Mouse (Mus musculus) cerebellum, adult 2 months (tissue): ENCODE data around the gene Npas1. TPM values are rescaled to one million over a fixed set of nuclear protein-coding genes. Genes with fewer than 3 reads are reported as not detected.

Source experiments
- DNase-seq, 2 experiments: peaks; one replicate each; pipeline ENCODE4 v3.0.0; 2021
- H3K27ac ChIP-seq: fragments of 200-500 bp; 2 replicates; pipeline ENCODE4 v1.5.1; 2012; ENCODE audit warnings: low read length, control low read depth, inconsistent platforms; ENCODE audit not compliant: insufficient read depth
- H3K27me3 ChIP-seq: fragments of 200-500 bp; 2 replicates; pipeline ENCODE4 v1.6.1; 2012; ENCODE audit warnings: inconsistent platforms, mild to moderate bottlenecking, low read length, moderate library complexity; ENCODE audit not compliant: control insufficient read depth, insufficient read depth
- H3K4me1 ChIP-seq: fragments of 200-500 bp; 2 replicates; pipeline ENCODE4 v1.6.1; 2011; ENCODE audit warnings: low read length; ENCODE audit not compliant: control insufficient read depth, insufficient read depth
- H3K4me3 ChIP-seq: fragments of 200-500 bp; replicated peaks from 2 replicates; pipeline ENCODE3; 2011; ENCODE audit warnings: mild to moderate bottlenecking, low read depth, low read length, control low read depth; ENCODE audit not compliant: insufficient read depth
- CTCF ChIP-seq: fragments of 200-500 bp; IDR thresholded peaks from 2 replicates; pipeline ENCODE4 v1.5.1; 2011; ENCODE audit warnings: low read depth, mild to moderate bottlenecking, control low read depth, low read length, moderate library complexity, borderline replicate concordance; ENCODE audit not compliant: insufficient read depth
- POLR2A ChIP-seq: fragments of 200-500 bp; IDR thresholded peaks from 2 replicates; pipeline ENCODE4 v1.6.1; 2011; ENCODE audit warnings: low read length, control low read depth, borderline replicate concordance; ENCODE audit not compliant: insufficient read depth
- WGBS: fragments of 180-500 bp; shearing (Covaris S2); methylation state at CpG from one replicate; pipeline ENCODE4 v1.1.7; 2018; 5-methylcytosine and 5-hydroxymethylcytosine counted together
- polyA plus RNA-seq: library from polyadenylated mRNA; depleted of rRNA; stranded (reverse); fragments of >200 nt; gene quantifications from 2 replicates; pipeline ENCODE4 v1.2.3, GENCODE M21; 2012

Npas1 gene
- polyA plus RNA-seq, 1 experiment, result 6.0 TPM

DNA sequence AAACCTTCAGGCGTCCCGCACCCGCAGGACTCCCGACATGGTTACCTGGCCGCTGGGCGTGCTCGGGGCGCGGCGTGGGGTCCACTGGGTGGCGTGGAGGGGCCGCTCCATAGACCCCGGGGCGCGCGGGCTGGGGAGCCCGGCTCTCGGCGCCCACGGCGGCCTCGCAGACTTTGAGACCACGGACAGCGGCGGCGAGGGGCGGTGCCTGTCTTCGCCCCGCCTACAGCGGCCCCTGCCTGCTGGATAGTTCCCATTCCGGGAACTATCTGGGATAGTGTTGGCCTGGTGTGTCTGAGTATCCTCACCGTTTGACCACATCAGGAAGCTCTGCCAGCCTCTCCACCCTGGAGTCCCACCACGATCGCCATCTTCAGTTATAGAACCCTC, 933 bp downstream of the Npas1 start:
- 3% methylated on average over 34 of the region's 34 CpGs for WGBS
- peaks cover 9% of the 10 kb centered on the region; the same call in 1 of the 2 replicates for H3K27me3 ChIP-seq
- H3K27ac ChIP-seq, result no peak overlapping the region
- no peak for DNase-seq
- no peak overlapping the region for H3K4me3 ChIP-seq
- TF ChIP-seq CTCF, result no peak
- no peaks in the 10 kb centered on the region for H3K4me1 ChIP-seq

DNA sequence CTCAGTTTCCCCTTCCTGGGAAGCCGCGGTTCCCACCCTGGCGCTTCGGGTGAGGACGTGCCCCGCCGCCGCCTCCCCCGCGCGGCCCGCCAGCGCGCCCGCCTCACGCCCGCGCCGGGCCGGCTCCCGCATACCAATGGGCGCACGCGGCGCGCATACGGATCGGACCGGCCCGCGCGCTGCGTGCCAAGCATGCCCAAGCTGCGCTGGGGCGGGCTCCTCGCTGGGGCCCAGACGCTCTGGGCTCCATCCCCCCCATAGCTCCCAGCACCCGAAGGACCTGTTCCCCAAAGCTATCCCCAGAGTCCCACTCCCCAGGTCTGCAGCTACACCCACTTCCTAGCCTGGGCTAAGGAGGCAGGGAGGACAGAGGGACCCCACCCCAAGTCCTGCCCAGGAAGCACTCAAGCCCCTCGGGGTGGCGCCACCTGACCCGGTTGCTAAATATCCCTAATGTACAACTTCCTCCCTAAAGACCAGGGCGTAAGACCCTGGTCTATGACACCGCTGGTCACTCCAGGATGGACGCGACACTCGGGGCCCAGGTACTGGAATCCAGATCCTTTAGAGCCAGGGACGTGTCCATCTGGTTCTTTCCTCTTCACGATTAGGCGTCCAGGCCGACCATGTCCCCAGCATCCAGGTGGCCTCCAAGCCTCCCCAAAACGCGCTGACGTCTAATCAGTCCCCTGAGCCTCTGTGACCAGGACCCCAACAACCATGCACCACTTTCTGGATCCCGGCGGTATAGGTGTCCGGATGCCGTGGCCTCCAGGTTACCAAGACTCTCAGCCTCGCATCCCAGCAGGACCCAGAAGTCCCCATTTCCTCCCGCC, 1.5 kb downstream of the Npas1 start:
- TF ChIP-seq CTCF, result no peak
- no peak for TF ChIP-seq POLR2A
- peaks cover 9% of the 10 kb centered on the region; the same call in 1 of the 2 replicates for H3K27me3 ChIP-seq
- no peaks in the 10 kb centered on the region for H3K4me1 ChIP-seq
- no peak overlapping the region for H3K27ac ChIP-seq
- DNase-seq, result no peak
- H3K4me3 ChIP-seq, result no peak overlapping the region
- WGBS, result 2% methylated on average over 54 of the region's 59 CpGs

DNA sequence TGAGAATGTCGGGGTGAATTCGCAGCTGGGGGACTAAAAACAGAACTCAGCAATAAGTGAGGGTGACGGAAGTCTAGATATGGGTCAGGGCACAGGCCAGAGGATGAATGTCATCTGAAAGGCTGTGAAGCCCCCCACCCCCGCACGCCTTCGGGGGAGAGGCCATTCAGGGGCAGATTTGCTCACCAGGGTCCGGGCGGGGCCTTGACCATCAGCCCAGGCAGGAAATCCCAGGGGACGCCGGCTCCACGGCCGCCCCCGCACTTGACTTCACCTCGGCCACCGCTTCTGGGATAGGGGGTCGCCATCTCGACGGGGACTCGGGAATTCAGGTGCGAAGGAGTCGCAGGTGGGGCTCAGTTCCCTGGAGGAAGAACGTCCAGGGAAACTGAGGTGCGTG, 2.2 kb downstream of the Npas1 start:
- peaks cover 9% of the 10 kb centered on the region; the same call in 1 of the 2 replicates for H3K27me3 ChIP-seq

DNA sequence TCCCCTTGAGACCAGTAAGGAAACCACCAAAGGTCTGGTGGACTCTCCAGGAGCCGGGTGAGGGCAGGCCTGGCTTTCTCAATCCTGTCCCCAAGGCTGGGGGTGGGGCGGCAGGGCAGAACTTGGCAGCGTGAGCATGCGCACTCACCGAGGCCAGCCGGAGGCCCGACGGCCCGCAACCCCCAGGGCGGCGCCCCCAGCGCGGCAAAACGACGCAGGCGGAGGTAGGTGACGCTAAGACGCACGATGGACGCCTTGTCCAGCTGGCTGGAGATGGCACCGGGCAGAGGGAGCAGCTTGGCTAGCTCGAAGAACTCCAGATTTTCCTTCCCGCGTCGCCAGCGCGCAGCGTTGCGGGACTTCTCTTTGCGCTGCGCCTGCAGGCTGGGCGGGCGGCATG, 3.1 kb downstream of the Npas1 start:
- no peak for DNase-seq
- Histone ChIP-seq H3K27me3 (peaks cover 9% of the 10 kb centered on the region; the same call in 1 of the 2 replicates), H3K4me3 (no peak overlapping the region), H3K27ac (no peak overlapping the region), H3K4me1 (no peaks in the 10 kb centered on the region)
- 3% methylated on average over 33 of the region's 33 CpGs for WGBS
- TF ChIP-seq CTCF (no peak), POLR2A (no peak)

More for the DNA sequence above, 2.2 kb downstream of the Npas1 start:
- Histone ChIP-seq H3K4me3 (no peak overlapping the region), H3K4me1 (no peaks in the 10 kb centered on the region), H3K27ac (no peak overlapping the region)
- DNase-seq, result no peak
- WGBS, result 3% methylated on average over 23 of the region's 23 CpGs
- no peak for TF ChIP-seq CTCF

- Histone ChIP-seq H3K4me3 (no peak overlapping the region), H3K4me1 (no peaks in the 10 kb centered on the region), H3K27me3 (peaks cover 9% of the 10 kb centered on the region; the same call in 1 of the 2 replicates), H3K27ac (no peak overlapping the region)
- DNase-seq, result no peak
- TF ChIP-seq CTCF (no peak), POLR2A (no peak)
- 71% methylated on average over 8 of the region's 8 CpGs for WGBS
Measured at GRCm38 (mm10) chr7:16473847-16474246, 3.7 kb downstream of the Npas1 start.

GRCm38 (mm10) chr7:16472116-16472709, 5.3 kb downstream of the Npas1 start:
- TF ChIP-seq POLR2A, result no peak
- no peak for TF ChIP-seq CTCF
- Histone ChIP-seq H3K4me3 (no peak overlapping the region), H3K4me1 (no peaks in the 10 kb centered on the region), H3K27me3 (peaks cover 9% of the 10 kb centered on the region; the same call in 1 of the 2 replicates), H3K27ac (no peak overlapping the region)
- no peak for DNase-seq
- 14% methylated on average over 17 of the region's 17 CpGs for WGBS

GRCm38 (mm10) chr7:16471549-16471948, 6.0 kb downstream of the Npas1 start:
- Histone ChIP-seq H3K27ac (no peak overlapping the region), H3K4me1 (no peaks in the 10 kb centered on the region), H3K27me3 (peaks cover 9% of the 10 kb centered on the region; the same call in 1 of the 2 replicates), H3K4me3 (no peak overlapping the region)
- no peak for DNase-seq
- 43% methylated on average over 9 of the region's 9 CpGs for WGBS
- no peak for TF ChIP-seq CTCF
- TF ChIP-seq POLR2A, result no peak

- H3K27me3 ChIP-seq, result 0 out of 2 replicates have a peak, but pooled peaks cover 1% of the 10 kb centered on the region
- no peak for DNase-seq
- 18% methylated on average over 5 of the region's 5 CpGs for WGBS
- TF ChIP-seq CTCF, result no peak
- no peak for TF ChIP-seq POLR2A
- H3K4me1 ChIP-seq, result no peaks in the 10 kb centered on the region
- H3K27ac ChIP-seq, result no peak overlapping the region
- no peak overlapping the region for H3K4me3 ChIP-seq
Measured at GRCm38 (mm10) chr7:16468115-16468514, 9.4 kb downstream of the Npas1 start.
